Mouse (Mus musculus): ENCODE data around the gene Top3b. TPM values are rescaled to one million over a fixed set of nuclear protein-coding genes. Genes with fewer than 3 reads are reported as not detected.
"Not testable (repeated sequence)": the region's sequence is repeated elsewhere in the genome, so short reads cannot be mapped to it uniquely, and the experiment has no call there.

The Top3b gene
- total RNA-seq (2015): 24.8 and 31.2 TPM in 2 replicates
- total RNA-seq (2017): 31.6 and 41.8 TPM in 2 replicates

DNA sequence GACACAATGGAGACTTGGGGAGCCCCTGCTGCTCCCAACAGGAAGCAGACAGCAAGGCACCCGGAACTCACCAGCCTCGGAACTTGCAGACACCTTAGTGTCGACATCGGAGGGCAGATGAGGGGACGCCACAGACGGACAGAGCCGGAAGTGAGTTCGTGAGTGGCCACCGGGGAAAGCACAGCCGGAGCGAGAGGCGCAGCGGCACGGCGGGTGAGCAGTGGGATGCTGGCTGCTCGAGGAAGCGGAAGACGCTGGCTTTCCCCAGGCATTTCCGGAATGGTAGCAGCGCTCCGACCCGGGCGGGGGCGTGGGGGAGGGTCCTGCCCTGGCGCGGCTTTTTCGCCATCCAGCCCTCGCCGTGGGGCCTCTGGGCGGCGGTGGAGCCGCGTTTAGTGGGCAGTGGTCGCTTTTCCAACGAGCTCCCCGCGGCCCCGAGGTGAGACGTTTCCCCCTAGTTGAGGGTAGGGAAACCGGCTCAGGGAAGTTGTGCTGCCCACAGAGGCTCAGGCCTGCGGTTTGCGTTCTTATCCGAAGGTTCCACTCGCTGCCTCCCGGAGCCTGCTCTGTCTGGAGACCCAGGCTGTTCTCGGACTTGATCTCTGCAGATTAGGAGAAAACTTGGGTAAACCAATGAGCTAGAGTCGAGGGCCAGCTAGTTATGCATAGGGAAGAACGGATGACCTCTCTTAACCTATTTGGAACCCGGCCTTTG, at the start of gene Top3b, which contains the start of gene Vpreb1:
Gene Top3b, plus strand, starts transcription at position 120 of the 715 bp plus-strand sequence.
Gene Vpreb1, minus strand, starts transcription at position 227 of the 715 bp plus-strand sequence.
- ATAC-seq (ENCODE audit: poor library complexity, severe bottlenecking): peak; percentile 99

DNA sequence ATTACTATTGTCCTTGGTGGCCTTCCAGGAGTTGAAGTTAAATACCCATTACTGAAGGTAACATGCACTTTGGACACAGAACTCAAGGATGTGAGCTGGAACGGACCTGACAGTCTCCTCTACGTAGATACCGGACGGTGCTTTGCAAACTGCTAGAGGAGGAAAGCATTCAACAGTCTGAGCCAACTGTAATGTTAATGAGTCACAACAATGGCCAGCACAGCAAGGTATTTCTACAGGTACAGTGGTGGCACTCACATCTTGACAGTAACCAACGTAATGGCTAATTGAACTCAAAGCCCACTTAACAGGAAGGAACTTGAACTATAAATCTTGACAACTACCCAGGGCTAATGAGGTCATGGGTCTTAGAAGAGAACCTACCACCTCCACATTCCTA, 45.1 kb upstream of the Top3b start:
- no peak for ATAC-seq (ENCODE audit: poor library complexity, severe bottlenecking)

GRCm38 (mm10) chr16:16826223-16826622, 44.3 kb upstream of the Top3b start:
- ATAC-seq (ENCODE audit: poor library complexity, severe bottlenecking): no peak

DNA sequence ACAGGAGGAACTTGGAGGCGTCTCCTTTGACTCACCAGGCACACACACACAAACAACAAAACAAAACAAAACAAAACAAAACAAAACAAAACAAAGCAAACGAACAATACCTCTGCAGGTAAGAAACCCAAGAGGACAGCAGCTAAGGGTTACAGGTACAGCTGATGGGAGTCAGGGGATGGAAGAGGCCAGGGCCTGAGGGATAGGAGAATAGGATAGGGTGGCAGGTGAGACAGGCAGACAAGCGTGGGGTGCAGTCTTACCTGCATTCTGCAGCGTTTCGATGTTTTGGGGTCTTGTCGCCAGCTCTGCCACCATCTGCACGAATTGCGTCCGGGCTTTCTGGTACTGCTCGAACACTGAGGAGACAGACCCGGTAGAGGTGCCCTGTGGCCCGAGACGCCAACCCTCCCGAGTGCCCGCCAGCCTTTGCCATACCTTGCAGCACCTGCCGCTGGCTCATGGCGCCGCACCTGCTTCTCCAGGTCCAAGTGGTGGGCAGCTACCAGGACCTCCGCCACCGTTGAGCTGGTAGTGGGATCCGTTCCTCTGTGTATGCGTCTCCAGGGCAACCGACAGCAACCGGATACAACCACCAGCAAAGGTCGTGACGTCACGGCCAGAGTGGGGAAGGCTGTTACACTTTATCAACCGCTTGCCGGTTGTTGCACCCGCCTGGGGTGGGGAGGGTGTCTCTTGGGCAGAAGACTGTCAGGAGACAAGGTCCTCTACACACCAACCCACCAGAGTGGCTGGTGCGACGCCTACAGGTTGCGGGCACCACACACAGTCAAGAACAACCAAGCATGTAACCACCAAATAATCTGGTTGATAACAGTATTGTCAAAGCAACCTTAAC, 41.5 kb upstream of the Top3b start, which contains the start of gene Spag6l:
Gene Spag6l, minus strand, starts transcription at position 700 of the 859 bp plus-strand sequence.
- ATAC-seq (ENCODE audit: poor library complexity, severe bottlenecking): peak; percentile 93

DNA sequence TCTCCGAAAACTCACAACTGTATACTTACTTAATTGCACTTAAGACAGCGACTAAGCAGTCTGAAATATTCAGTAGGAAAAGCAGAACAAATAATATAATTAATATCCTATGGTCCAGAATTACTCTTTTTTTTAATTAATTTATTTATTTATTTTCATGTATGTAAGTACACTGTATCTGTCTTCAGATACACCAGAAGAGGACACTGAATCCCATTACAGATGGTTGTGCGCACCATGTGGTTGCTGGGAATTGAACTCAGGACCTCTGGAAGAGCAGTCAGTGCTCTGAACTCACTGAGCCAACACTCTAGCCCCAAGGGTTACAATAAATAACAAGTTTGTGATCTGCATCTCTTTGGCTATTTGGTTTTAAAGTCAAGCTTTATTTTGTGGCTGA, 40.9 kb upstream of the Top3b start:
- ATAC-seq (ENCODE audit: poor library complexity, severe bottlenecking): no peak

DNA sequence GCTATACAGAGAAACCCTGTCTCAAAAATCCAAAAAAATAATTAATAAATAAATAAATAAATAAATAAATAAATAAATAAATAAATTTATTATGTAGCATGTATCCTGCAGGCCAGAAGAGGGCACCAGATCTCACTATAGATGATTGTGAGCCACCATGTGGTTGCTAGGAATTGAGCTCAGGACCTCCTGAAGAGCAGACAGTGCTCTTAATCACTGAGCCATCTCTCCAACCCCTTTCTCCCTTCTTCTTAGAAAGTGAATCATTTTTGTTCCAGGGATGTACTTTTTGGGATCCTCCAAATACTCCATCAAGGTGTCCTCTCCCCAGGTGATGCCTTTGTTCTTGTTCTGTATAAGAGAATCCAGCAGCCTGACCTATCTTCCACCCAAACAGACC, 21.3 kb upstream of the Top3b start:
- no peak for ATAC-seq (ENCODE audit: poor library complexity, severe bottlenecking)

DNA sequence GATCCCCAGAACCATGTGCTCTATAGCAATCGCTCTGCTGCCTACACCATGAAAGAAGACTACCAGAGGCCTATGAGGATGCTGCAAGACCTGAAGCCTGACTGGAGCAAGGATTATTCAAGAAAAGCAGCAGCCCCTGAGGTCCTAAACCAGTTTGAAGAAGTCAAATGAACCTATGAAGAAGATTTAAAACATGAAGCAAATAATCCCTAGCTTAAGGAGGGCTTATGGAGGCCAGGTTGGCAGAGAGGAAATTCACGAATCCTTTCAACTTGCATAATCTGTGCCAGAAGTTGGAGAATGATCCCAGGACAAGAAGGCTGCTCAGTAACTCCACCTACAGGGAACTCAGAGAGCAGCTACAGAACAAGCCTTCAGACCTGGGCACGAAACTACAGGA, 18.1 kb upstream of the Top3b start:
- no peak for ATAC-seq (ENCODE audit: poor library complexity, severe bottlenecking)

GRCm38 (mm10) chr16:16854836-16855235, 15.7 kb upstream of the Top3b start:
- ATAC-seq (ENCODE audit: poor library complexity, severe bottlenecking): peak; percentile 80

GRCm38 (mm10) chr16:16855541-16855940, 15.0 kb upstream of the Top3b start:
- ATAC-seq (ENCODE audit: poor library complexity, severe bottlenecking): no peak

GRCm38 (mm10) chr16:16856054-16856453, 14.5 kb upstream of the Top3b start:
- ATAC-seq (ENCODE audit: poor library complexity, severe bottlenecking): not testable (repeated sequence)

- ATAC-seq (ENCODE audit: poor library complexity, severe bottlenecking): peak; percentile 58
Observed at GRCm38 (mm10) chr16:16856731-16857476, 13.6 kb upstream of the Top3b start.

GRCm38 (mm10) chr16:16862288-16862687, 8.2 kb upstream of the Top3b start:
- no peak for ATAC-seq (ENCODE audit: poor library complexity, severe bottlenecking)

GRCm38 (mm10) chr16:16863978-16864377, 6.6 kb upstream of the Top3b start, which contains the start of gene Igll1:
Gene Igll1 (minus strand): TSS chr16:16863985.
- no peak for ATAC-seq (ENCODE audit: poor library complexity, severe bottlenecking)

DNA sequence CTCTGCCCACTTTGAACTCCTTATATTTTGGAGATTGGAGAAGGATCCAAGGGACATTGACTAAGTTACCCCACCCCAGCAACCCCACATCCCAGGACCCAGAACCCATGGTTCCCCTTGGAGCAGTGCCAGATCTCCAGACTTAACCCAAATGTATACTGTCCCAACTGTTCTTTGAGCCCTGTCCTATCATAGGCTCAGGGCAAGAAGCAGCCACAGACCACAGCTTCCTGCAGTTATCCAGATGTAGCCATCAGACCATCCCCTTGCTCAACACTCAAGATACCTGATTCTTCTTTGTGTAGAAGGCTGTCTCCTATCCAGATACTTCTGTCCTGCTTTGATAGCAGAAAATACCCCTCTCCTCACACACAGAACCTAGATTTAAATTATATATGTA, 5.3 kb upstream of the Top3b start:
- ATAC-seq (ENCODE audit: poor library complexity, severe bottlenecking): peak; percentile 81

GRCm38 (mm10) chr16:16865696-16866561, 4.6 kb upstream of the Top3b start:
- ATAC-seq (ENCODE audit: poor library complexity, severe bottlenecking): no peak

GRCm38 (mm10) chr16:16870241-16870616, 307 bp upstream of the Top3b start:
- ATAC-seq (ENCODE audit: poor library complexity, severe bottlenecking): no peak

- ATAC-seq (ENCODE audit: poor library complexity, severe bottlenecking): no peak
Observed at GRCm38 (mm10) chr16:16879025-16879424, 8.5 kb downstream of the Top3b start.

DNA sequence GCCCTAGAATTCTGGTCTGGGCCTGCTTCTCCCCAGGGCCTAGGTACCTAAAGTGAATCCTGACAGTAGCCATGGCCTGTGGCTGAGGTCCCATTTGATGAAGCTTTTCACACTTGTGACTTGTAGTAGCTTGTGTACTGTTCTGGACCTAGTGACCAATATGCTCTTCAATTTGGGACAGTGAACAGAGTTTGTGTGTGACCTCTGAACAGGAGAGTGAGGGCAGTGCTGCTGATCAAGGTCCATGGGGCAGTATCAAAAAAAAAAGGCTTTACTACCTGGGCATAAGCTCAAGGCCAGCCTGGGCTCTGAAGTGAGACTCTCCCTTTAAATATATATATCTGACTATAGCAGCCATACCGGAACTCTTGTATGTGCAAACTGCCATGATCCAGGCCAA, 17.8 kb downstream of the Top3b start:
- ATAC-seq (ENCODE audit: poor library complexity, severe bottlenecking): no peak

DNA sequence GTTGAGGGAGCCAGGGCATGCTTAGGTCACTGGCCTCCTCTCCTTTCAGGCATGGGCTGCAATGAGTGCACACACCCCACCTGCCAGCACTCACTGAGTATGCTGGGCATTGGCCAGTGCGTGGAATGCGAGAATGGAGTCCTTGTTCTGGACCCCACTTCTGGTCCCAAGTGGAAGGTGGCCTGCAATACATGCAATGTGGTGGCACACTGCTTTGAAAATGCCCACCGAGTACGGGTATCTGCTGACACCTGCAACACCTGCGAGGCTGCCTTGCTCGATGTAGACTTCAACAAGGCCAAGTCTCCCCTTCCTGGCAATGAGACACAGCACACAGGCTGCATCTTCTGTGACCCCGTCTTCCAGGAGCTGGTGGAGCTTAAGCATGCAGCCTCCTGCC, 21.8 kb downstream of the Top3b start:
- no peak for ATAC-seq (ENCODE audit: poor library complexity, severe bottlenecking)

DNA sequence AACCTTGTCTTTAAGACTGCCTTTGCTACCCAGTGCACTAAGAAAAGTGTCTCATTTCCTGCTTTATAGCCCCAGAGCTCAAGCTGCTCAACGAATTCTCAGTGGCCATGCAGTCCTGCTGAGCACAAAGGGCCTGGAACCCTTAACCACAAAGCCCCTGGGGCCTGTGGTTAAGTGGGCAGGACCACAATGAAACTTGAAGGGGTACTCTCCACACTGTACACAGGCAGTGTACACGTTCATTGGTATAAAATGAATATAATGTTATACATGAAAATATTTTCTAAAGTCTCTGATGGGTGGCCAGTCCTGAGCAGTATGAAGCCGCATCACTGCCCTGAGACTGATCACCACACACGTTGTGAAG, 25.5 kb downstream of the Top3b start:
- ATAC-seq (ENCODE audit: poor library complexity, severe bottlenecking): peak; percentile 5

Data from megakaryocyte, adult 5-6 weeks (primary cell).